Mouse (Mus musculus) ES-E14 (cell line): Measurements from ENCODE around the gene Tgfb1.

ENCODE experiments used
- MAFK ChIP-seq: IDR thresholded peaks from 2 replicates; pipeline ENCODE4 v1.6.1; 2014; ENCODE audit warnings: mild to moderate bottlenecking, low read depth, low read length, inconsistent platforms; ENCODE audit not compliant: insufficient read depth
- ZNF384 ChIP-seq: IDR thresholded peaks from 2 replicates; pipeline ENCODE4 v1.6.1; 2012; ENCODE audit warnings: low read depth, low read length, inconsistent platforms

DNA sequence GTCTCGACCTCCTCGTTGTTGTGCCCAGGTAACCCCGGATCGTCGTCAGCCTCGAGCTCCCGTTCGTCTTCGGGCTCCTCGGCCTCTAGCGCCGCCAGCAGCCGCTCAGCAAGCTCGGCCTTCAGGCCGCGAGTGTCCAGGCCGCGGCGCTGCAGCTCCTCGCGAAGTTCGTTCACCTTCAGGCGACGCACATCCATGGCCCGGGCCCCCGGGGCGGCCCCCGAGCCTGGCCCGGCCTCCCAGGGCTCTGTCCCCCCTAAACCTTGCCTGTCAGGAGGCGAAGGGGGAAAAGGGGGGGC, 67.6 kb downstream of the Tgfb1 start:
- no peak for TF ChIP-seq ZNF384
- no peak for TF ChIP-seq MAFK
